Comparison of ENCODE assay signal across 9 mouse cellular contexts in the genomic region with DNA sequence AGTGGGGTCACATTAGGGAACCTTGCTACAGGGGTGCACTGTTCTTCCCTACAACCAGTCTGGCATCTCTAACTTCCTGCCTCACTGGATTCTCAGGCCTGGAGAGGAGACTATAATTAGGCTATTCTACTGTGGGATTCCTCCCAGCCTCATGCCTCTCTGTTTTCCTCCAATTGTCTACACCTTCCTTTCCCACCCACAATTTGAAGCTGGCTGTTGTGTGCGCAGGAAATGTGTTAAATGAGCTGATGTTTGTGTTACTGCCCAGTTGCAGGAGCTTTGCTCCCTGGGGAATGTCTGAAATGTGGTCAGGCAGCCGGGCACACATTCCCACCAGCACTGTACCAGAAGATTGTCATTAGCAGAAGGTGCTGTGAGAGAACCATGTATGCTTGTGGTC.
DNase-seq lines count a peak whose midpoint lies in the region; ATAC-seq lines count a peak whose summit lies in the region.
"Had no signal": no experiment of that assay in that cellular context is flagged by ENCODE, and none has a peak within 500 bp of the region (broad histone marks: within the 10 kb centered on the region; RNA-seq: fewer than 3 reads in every experiment).

No protein-coding gene starts in this region.

- H3K27me3 ChIP-seq in forebrain, embryonic 16.5 days (replicated peaks; ENCODE audit: control insufficient read depth, insufficient read depth, low read length) = no peaks in the 10 kb centered on the region
- no peaks in the 10 kb centered on the region for H3K27me3 ChIP-seq in forebrain, embryonic 14.5 days (replicated peaks; ENCODE audit: control insufficient read depth, insufficient read depth, low read length)
- no peaks in the 10 kb centered on the region for H3K27me3 ChIP-seq in kidney, embryonic 14.5 days (ENCODE audit: control insufficient read depth, insufficient read depth, low read length)
- H3K27me3 ChIP-seq: hindbrain, embryonic 15.5 days had no signal

- no peak overlapping the region for H3K4me3 ChIP-seq in forebrain, embryonic 16.5 days (replicated peaks; ENCODE audit: low read length)
- H3K4me3 ChIP-seq in forebrain, embryonic 14.5 days (ENCODE audit: low read depth, low read length) = no peak overlapping the region
- H3K4me3 ChIP-seq in kidney, embryonic 14.5 days (ENCODE audit: low read length) = no peak overlapping the region
- H3K4me3 ChIP-seq: hindbrain, embryonic 15.5 days had no signal

- no peaks in the 10 kb centered on the region for H3K4me1 ChIP-seq in forebrain, embryonic 16.5 days (replicated peaks; ENCODE audit: control insufficient read depth, insufficient read depth, low read length)
- no peaks in the 10 kb centered on the region for H3K4me1 ChIP-seq in forebrain, embryonic 14.5 days (ENCODE audit: control insufficient read depth, insufficient read depth, low read length)
- H3K4me1 ChIP-seq in kidney, embryonic 14.5 days (ENCODE audit: control insufficient read depth, insufficient read depth, low read length) = peaks cover 12% of the 10 kb centered on the region; the same call in 1 of the 2 replicates
- H3K4me1 ChIP-seq: hindbrain, embryonic 15.5 days had no signal

- no peak for DNase-seq in forebrain, embryonic 14.5 days (ENCODE audit: low spot score)
- peak; percentile 52 to 85 for DNase-seq in heart, adult 18-20 months
- DNase-seq in lung, postnatal 25 days (ENCODE audit: low spot score) = peak; percentile 74
- DNase-seq in urinary bladder, postnatal 25 days (ENCODE audit: low spot score) = no peak
- no peak for DNase-seq in spleen, postnatal 4 days (ENCODE audit: low spot score in 2 of 2)
- no peak for DNase-seq in left cerebral cortex, postnatal 25 days (ENCODE audit: low spot score in 2 of 2)

- intact Hi-C loops in left cerebral cortex, postnatal 25 days (cut with DNase I) = loop anchor here (5.0 kb wide), 1 partner anchor 159 kb away; no protein-coding TSS in a partner anchor

- H3K4me2 ChIP-seq in forebrain, embryonic 16.5 days (ENCODE audit: low read length) = no peak overlapping the region
- H3K4me2 ChIP-seq in forebrain, embryonic 14.5 days (ENCODE audit: low read length) = no peak overlapping the region
- no peak overlapping the region for H3K4me2 ChIP-seq in kidney, embryonic 14.5 days (replicated peaks; ENCODE audit: low read depth, low read length)
- H3K4me2 ChIP-seq: hindbrain, embryonic 15.5 days had no signal

- no peak for ATAC-seq in forebrain, embryonic 16.5 days
- no peak for ATAC-seq in forebrain, embryonic 14.5 days
- ATAC-seq in kidney, embryonic 14.5 days (ENCODE audit: low FRiP score, low TSS enrichment) = no peak

- 71% methylated on average over 2 of the region's 2 CpGs for WGBS in forebrain, embryonic 16.5 days
- WGBS in forebrain, embryonic 14.5 days = 67% methylated on average over 2 of the region's 2 CpGs
- WGBS in kidney, embryonic 14.5 days = 24% methylated on average over 2 of the region's 2 CpGs

- 0 out of 2 replicates have a peak overlapping the region, but pooled peaks have one; percentile 18 for H3K27ac ChIP-seq in forebrain, embryonic 16.5 days (ENCODE audit: low read length)
- no peak overlapping the region for H3K27ac ChIP-seq in forebrain, embryonic 14.5 days (ENCODE audit: low read depth, low read length)
- peak overlapping the region; percentile 76; the same call in 1 of the 2 replicates for H3K27ac ChIP-seq in kidney, embryonic 14.5 days (ENCODE audit: low read depth, low read length)
- H3K27ac ChIP-seq: hindbrain, embryonic 15.5 days had no signal

- H3K9ac ChIP-seq in forebrain, embryonic 16.5 days (replicated peaks; ENCODE audit: low read depth, low read length) = no peak overlapping the region
- H3K9ac ChIP-seq in forebrain, embryonic 14.5 days (ENCODE audit: low read length) = no peak overlapping the region
- H3K9ac ChIP-seq in kidney, embryonic 14.5 days (ENCODE audit: low read depth, low read length) = no peak overlapping the region
- H3K9ac ChIP-seq: hindbrain, embryonic 15.5 days had no signal

- H3K36me3 ChIP-seq in forebrain, embryonic 16.5 days (ENCODE audit: control insufficient read depth, insufficient read depth) = no peaks in the 10 kb centered on the region
- no peaks in the 10 kb centered on the region for H3K36me3 ChIP-seq in forebrain, embryonic 14.5 days (ENCODE audit: control insufficient read depth, insufficient read depth, low read length)
- H3K36me3 ChIP-seq in kidney, embryonic 14.5 days (ENCODE audit: control insufficient read depth, insufficient read depth, low read length) = no peaks in the 10 kb centered on the region
- H3K36me3 ChIP-seq: hindbrain, embryonic 15.5 days had no signal

- H3K9me3 ChIP-seq in forebrain, embryonic 16.5 days (ENCODE audit: control insufficient read depth, low read length) = 0 out of 2 replicates have a peak, but pooled peaks cover 2% of the 10 kb centered on the region
- no peaks in the 10 kb centered on the region for H3K9me3 ChIP-seq in forebrain, embryonic 14.5 days (replicated peaks; ENCODE audit: control insufficient read depth, low read length)
- no peaks in the 10 kb centered on the region for H3K9me3 ChIP-seq in kidney, embryonic 14.5 days (ENCODE audit: control insufficient read depth, low read length)
- H3K9me3 ChIP-seq: hindbrain, embryonic 15.5 days had no signal

Comparison
In these comparisons a context has a peak if more than half of its experiments do, and no peak if none do; other contexts are left out.
1. DNase-seq: peak in heart, adult 18-20 months (2 of 2) and lung, postnatal 25 days (single experiment); none in forebrain, embryonic 14.5 days (single experiment), urinary bladder, postnatal 25 days (single experiment), spleen, postnatal 4 days (0 of 2) and left cerebral cortex, postnatal 25 days (0 of 2).